Mouse (Mus musculus): ENCODE results near the gene Mical3.

DNA sequence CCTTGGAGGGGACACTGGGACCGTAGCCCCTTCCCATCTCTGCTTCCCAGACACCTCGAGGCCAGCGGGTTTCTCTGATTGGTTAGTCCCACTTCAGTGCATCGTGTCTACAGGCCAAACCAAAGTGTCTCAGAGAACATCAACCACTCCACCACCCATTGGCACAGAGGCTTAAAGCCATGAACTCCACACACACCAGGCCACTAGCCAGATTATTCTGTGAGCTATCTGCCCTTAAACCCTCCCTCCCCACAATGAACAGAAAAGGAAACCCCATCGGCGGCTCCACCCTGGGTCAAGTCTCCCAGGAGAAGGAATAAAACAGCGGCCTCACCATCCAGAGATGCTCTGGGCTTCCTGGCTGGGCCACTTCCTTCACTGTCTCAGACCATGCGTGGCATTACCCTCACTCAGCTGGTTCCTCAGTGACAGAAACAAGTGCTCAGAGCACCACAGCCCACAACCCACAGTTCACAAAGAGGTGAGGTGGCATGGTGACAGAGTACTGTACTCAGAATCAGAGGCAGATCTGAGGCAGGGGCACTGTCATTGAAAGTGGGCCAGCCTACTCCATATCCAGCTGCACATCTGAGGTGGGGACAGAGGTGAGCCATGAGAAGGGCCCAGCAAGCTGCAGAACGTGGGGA, 60.1 kb downstream of the Mical3 start:
- no peak for TF ChIP-seq CHD2 (IDR thresholded peaks at IDR 0.05; ENCODE audit: low read depth, low read length)
- TF ChIP-seq HCFC1 (IDR thresholded peaks at IDR 0.05; ENCODE audit: borderline replicate concordance, insufficient read depth, low read length) = no peak
- no peak for TF ChIP-seq MAFK (IDR thresholded peaks at IDR 0.05; ENCODE audit: insufficient read depth, low read depth, low read length)
- TF ChIP-seq ZC3H11A (IDR thresholded peaks at IDR 0.05; ENCODE audit: borderline replicate concordance, low read depth, low read length) = no peak

All from ES-E14 (cell line).